Mouse (Mus musculus) T-helper 17 cell (primary cell): ENCODE data around the gene Tnfrsf8.

Experiments
- in situ Hi-C, 2 experiments: fragments of 300-600 bp; cut with MboI, MseI; formaldehyde crosslinking; loops; 1 replicate in 1 of 2; 2 replicates in 1 of 2; pipeline ENCODE4 v1.15.1; 2025; ENCODE audit warnings: high pct_unique_total_duplicates in 2 of 2

Gene Tnfrsf8

GRCm38 (mm10) chr4:145240723-145241231 is 74.2 kb downstream of the Tnfrsf8 start:
- in situ Hi-C loops, result no loop called here

GRCm38 (mm10) chr4:145239049-145239830 is 75.7 kb downstream of the Tnfrsf8 start:
- in situ Hi-C loops, result no loop called here

- in situ Hi-C loops, result no loop called here
Observed at GRCm38 (mm10) chr4:145236027-145236426, 78.9 kb downstream of the Tnfrsf8 start.

DNA sequence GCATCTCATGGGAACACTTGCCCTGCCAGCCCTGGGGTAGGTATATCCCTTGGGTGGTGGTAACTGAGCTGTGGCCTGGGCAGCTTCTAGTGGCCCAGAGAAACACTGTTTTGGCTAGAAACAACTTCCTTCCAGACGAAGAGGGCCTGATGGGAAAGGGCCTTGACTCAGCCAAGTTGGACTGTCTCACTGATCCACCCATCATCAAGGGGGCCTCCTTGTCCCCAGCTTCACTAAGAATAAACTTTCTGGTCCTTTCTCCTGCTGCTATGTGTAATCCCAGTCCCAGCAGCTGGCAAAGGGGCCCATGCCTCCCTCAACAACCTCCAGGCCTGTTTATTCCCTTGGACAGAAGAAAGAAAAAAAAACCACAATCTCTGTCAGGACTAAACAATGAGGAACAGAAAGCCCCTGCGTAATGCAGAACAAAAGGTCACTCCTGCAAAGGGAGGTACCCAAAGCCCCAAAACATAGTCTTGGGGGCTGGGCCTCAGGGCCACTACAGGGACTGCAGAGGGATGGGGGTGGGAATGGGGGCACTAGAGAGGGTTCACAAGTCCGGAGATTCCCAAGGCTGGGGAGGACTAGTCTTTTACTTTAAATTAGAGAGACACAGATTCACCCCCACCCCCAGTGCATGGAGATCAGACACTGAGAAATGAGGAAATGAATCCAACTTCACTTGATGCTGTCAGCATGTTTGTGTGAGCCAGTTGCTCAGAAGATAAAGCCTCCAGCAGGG is 81.3 kb downstream of the Tnfrsf8 start:
- in situ Hi-C loops, result no loop called here

GRCm38 (mm10) chr4:145231732-145232131 is 83.2 kb downstream of the Tnfrsf8 start:
- in situ Hi-C loops, result no loop called here

- in situ Hi-C loops, result no loop called here
Observed at GRCm38 (mm10) chr4:145230647-145231046, 84.3 kb downstream of the Tnfrsf8 start.

- in situ Hi-C loops, result no loop called here
Observed at GRCm38 (mm10) chr4:145229524-145230163, 85.3 kb downstream of the Tnfrsf8 start.

GRCm38 (mm10) chr4:145229051-145229450 is 85.9 kb downstream of the Tnfrsf8 start:
- in situ Hi-C loops, result no loop called here

DNA sequence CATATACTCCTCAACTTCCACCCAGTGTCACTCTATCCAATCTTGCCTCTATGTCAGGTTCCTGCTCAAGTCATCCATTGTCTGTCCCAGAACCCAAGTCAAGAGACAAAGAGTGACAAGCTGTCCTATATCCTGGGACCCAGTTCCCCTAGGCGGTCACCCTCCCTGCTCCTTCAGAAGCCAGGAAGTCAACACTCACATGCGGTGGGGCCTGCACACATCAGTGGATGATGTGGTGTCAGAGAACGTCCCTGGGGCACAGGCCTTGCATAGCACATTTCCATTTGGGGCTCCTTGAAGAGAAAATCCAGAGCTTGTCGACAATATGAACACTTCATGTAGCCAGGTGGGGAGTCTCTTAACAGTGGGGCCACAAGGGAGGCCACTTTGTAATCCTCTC is 90.4 kb downstream of the Tnfrsf8 start:
- in situ Hi-C loops, result loop anchor here in 1 of 2 experiments (25.0 kb wide), 1 partner anchor 1937 kb away; the partner anchor contains the start of gene Pdpn

DNA sequence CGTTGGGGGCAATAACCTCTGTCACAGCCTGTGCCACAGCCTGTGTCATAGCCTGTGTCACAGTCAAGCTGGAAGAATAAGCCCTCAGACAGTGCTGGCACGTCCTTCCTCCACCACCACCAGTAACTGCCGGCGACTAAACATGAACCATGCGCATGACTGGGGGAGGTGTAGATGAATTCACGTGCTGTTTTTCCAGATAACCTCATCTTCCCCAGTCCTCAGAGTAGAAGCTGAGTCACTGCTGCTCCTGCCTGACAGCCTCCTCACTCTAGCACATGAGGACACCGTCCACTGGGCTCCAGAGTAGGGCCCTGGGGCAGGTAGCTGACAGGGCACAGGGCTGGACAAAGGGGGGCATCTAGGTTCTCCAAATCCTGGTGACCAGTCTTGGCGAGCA is 92.9 kb downstream of the Tnfrsf8 start:
- in situ Hi-C loops, result loop anchor here in 1 of 2 experiments (25.0 kb wide), 1 partner anchor 1935 kb away; the partner anchor contains the start of gene Pdpn

GRCm38 (mm10) chr4:145221379-145221778 is 93.6 kb downstream of the Tnfrsf8 start:
- in situ Hi-C loops, result loop anchor here in 1 of 2 experiments (25.0 kb wide), 1 partner anchor 1934 kb away; the partner anchor contains the start of gene Pdpn

GRCm38 (mm10) chr4:145220001-145220400 is 95.0 kb downstream of the Tnfrsf8 start:
- in situ Hi-C loops, result loop anchor here in 1 of 2 experiments (25.0 kb wide), 1 partner anchor 1933 kb away; the partner anchor contains the start of gene Pdpn

- in situ Hi-C loops, result loop anchor here (5.0 to 25.0 kb wide), 2 partner anchors 68 to 1932 kb away; partner anchors contain the start of gene Pdpn (in 1 of the 2)
Observed at GRCm38 (mm10) chr4:145219240-145219985, 95.6 kb downstream of the Tnfrsf8 start.

DNA sequence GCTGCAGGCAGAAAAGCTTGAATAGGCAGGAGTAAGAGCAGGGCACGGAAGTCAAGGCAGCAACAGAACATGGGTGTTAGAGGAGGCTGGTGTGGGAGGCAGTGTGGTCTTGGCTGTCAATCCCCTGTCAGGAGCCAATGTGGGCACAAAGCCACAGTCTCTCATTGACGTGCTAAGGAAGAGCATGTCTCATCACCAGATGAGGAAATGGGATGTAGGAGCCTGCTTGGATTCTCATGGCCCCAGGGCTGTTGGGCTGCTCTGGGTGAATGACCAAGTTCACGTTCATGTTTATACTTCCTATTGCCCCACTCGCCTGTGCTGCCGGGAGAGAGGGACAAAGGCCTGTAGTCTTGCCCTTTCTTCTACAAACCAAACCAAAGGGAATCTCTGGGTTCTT is 97.1 kb downstream of the Tnfrsf8 start:
- in situ Hi-C loops, result loop anchor here (5.0 to 25.0 kb wide), 2 partner anchors 69 to 1931 kb away; partner anchors contain the start of gene Pdpn (in 1 of the 2)
